Mouse (Mus musculus) right cerebral cortex, postnatal 4 days (tissue): ENCODE measurements around the gene Lrrc27.

Experiments
- DNase-seq: peaks from one replicate; pipeline ENCODE4 v3.0.0-alpha.2; 2022

The Lrrc27 gene

DNA sequence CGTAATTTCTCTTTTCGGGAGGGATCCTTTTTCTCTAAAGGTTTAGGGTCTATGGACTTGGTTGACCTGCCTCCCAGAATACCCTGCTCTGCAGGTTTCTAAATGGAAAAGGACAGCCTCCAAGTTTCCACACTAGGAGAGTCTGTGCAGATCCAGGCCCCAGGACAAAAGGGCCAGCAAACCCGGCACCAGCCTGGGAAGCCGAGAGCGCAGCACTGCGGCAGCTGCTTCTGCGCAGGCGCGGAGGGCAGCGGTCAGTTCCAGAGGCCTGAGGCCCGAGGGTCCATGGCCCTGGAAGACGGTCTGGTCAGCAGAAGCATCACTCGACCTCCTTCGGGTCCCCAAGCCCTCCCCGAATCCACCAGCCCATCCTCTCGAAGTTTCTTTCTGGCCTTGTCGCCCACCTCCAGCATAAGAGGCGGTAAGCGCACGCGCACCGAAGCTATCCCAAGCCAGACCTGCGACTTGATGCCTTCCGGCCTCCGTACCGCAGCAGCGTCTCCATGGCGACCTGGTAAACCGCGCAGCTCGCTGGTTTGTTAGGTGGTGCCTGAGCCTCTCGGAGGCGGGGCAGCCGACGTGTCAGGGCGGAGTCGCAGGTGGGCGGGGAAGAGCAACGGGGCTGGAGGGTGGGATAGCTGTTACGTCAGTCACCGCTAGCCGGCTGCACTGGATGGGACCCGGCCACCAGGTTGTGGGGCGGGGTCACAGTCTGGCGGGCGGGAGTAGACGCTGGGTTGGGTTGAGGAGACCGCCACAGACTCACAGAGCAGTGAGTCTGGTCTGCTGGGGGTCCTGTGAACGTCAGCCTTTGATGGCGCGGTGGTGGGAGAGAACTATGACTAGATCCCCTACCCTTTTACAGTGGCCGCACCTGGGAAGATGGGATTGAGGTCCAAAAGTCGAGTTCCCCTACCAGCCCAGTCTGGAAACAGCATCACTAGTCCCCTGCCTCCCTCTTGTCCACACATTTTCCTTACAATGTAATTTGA is at the start of gene Lrrc27, which contains the start of gene Stk32c:
Gene Lrrc27 (plus strand): TSS at position 235 of the 992 bp plus-strand sequence.
Gene Stk32c (minus strand): TSS at position 554 of the 992 bp plus-strand sequence.
- DNase-seq: peak; percentile 92

DNA sequence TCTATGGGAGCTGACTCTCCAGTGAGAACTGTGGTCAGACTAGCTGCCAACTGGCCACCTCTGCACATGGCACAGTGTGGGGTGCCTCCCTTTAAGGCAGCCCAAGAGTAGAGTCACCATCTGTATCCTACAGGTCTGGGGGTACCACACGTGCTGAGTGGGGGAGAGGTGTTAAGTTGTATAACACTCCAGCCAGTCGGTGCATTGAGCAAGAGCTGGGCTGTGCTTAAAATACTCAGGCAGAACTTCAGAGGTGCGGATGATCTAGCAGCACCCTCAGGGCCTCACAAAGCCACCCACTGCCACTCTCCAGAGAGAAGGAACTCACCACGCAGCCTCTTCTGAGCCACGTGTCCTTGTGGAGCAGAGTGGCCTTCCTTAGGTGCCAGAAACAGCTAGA is 48.4 kb upstream of the Lrrc27 start:
- DNase-seq: no peak

DNA sequence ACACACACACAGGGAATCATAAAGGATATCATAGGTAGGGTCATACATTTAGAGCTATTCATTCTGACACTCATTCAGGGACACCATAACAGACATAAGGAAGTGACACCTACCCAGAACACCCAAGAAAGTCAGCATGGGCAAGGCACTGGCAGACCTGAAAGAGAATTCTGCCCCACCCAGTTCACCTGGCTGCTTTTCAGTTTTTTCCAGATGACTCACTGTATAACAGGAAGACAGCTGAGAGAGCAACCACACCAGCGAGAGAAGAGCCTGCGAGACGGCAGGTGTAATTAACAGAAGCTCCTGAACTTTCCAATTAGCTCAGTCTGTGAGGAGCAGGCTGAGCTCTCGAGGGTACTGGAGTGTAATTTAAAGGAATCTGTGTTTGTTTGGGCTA is 43.6 kb upstream of the Lrrc27 start:
- DNase-seq: no peak

DNA sequence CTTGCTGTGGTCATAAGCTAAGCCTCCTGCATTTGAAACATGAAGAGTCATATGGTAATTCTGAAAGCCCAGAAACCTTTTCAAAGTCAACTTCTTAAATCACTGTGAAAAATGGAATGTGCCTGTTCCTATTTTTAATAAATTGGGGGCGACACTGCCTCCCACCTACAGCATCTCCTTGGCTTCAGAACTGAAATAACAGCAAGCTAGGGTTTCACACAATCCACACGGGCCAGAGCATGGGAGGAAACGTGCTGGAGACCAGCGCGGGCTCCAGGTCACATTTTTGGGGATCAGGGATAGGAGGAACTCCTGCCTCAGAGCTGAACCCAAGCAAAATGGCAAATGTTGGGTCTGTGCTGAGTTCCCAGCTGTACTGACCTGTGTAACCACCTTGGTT is 33.5 kb upstream of the Lrrc27 start:
- no peak for DNase-seq

DNA sequence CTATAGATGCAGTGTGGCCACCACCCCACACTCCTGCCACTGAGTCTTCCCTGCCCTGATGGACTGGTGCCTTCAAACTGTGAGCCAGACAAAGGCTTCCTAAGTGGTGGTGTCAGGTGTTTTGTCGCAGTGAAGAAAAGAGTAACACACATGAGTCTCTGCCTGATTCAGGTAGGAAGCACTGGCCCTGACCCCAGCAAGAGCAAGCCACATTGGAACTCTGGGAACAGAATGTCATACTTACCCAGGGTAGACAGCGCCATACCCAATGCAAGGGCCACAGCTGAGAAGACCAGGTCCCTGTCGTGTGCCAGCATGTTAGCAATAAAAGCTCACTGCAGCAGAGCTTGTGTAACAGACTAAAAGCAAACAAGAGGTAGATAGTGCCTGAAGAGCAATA is 32.7 kb upstream of the Lrrc27 start:
- no peak for DNase-seq

DNA sequence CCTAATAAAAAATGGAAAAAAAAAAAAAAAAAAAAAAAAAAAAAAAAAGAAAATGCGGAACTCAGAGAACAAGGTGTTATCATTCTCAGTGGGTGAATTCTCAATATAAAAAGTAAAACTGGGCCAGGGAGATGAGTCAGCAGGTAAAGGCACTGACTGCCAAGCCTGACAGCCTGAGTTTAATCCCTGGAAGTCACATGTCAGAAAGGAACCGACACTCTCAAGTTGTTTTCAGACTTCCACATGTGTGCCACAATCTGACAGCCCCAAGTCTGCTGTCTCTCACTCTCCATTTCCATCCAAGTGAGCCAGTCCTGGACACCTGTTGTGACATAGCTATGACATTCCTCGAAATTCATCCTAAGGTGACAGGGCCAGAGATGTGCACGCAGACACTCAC is 28.4 kb upstream of the Lrrc27 start:
- DNase-seq: no peak

DNA sequence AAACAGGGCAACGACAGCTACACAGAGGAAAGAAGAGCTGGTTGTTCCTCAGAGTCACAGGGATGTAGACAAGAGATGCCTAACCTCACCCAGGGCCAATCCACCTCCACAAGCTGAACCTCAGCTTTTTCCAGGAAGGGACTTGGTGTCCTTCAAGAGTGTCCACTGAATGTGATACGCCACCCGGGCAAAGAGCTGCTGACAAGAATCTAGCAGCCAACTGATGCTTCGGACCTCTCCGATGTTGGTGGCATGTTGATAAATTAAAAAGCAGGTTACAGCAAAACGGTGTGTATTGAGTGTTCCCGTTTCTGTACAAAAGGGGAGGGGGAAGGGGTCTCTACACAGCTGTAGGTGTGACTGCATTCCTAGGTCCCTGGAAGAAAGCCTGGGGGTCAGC is 27.9 kb upstream of the Lrrc27 start:
- no peak for DNase-seq

DNA sequence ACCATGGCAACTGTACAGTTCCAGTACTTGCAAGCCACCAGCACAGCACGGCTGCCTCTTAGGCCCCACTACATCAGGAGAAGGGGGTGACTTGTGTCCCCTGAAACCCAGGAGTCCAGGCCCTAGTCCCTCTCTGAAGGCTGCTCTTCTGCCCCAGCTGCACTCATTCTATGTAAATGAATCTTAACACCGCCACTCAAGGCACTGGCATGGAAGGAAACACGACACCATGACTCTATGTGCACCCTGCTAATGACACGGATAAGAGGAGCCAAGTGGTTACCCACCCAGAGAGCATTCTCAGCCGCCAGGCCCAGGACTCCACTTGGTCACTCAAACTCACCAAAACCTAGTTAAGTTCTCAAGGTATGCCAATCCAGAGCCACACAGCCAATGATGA is 26.8 kb upstream of the Lrrc27 start:
- DNase-seq: no peak

DNA sequence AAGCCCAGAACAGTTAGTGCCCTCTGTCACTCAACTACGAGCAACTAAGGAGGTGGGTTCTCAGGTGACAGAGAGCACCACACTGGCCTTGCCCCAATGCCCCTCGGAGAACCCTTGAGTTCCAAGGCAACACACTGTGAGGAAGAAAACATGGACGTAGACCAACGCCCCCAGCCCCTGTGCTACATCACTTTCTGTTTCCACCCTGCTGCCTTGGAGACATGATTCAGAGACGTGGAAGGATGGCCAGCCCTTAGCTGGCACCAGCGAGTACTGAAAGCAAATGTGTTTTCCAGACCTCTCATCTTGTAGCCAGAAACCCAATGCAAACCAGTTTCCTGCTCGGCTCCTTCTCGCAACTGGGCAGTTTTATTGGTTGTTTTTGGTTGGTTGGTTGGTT is 26.4 kb upstream of the Lrrc27 start:
- DNase-seq: no peak

DNA sequence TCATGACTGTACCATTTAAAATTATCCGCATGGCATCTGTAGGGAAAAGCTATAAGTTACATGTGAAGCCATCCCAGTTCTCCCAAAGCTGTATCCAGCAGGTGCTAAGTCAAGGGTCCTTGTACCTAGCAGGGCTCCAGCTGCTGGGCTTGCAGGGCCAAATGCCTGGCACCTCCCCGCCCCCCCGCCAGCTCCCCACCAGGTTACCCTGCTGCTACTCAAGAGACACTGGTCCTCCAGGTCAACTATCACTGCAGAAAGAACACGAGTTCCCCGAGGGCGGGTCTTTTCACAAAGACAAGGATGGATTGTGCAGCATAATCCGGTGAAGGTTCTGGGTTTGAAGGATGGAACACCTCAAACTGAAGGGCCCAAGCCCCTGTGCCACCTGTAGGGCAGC is 25.5 kb upstream of the Lrrc27 start:
- DNase-seq: no peak

DNA sequence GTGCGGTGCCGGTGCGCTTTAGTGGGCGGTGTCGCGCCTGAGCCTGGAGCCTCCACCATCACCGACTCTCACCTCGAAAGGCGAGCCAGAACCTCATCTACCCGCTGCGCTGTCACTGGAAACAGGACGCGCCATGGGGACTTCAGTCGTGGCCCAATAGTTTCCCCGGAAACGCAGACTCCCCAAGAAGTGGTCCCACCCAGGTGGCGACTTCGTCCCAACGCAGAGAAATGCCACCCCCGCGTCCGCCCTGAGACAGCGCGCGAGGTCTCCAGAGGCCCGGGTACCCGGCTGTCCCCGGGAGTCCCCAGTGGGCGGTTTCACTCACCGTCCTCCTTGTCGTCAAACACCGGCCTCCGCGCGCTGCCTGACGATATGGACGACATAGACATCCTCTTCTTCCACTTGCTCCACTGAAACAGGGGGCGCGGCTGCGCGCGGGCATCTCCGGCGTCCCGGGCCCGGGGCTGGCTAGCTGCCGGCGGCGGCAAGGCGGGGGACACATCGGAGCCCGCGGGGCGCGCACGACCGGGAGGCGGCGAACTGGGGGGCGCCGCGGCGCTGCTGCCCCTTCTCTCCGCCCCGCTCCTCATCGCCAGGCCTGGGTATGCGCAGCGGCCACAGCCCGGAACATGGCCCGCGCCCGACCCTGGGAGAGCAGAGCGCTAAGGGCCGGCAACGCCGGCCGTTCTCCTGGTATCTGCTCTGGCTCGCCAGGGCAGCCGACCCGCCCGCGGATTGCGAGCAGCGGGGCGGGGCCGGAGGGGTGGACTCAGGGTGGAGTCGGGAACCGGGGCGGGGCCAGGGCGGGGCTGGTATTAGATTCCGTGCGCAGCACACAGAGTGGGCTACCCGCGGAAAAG is 24.8 kb upstream of the Lrrc27 start:
- peak; percentile 70 for DNase-seq

DNA sequence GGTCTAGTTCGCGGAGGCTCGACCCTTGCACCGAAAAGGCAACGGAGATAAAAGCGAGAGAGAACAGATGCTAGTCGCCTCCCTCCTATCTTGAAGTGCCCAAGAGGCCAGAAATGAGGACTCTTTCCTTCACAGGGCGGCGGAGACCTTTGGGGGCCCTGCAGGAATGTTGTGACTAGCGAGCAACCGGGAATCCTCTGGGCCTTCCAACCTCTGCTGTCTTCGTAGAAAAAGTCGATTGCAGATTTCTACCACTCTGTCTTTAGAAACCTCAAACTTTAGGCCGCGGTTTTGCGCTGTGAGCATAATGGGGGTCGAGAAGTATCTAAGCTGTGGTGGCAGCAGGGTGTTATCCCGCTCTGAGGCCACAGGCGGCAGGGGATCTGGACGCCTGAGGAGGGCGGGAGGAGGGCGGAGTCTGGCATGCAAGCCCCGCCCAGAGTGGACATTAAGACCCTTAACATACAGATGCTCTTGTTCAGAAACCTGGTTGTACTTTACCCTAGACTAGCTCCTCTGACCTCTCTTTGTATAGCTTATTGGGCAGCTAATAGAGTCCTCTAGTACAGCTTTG is 24.1 kb upstream of the Lrrc27 start:
- DNase-seq: no peak

DNA sequence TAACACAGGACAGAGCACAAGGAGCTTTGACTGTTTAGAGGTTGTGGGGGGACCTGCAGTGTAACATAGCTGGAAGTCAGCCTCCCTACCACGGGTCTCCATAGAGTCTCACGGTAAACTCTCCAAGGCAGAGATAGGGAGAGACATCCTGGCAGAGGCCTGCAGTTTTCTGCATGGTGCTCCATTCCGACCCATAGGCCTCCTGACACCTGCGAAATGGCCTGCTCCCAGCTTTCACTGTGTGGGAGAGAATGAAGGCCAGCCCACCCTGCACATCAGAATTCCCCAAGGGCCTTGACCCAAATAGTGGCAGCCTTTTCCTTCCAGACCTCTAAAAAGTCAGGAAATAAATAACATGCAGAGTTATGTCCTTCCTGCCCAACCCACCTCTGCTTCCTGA is 22.2 kb upstream of the Lrrc27 start:
- DNase-seq: no peak

DNA sequence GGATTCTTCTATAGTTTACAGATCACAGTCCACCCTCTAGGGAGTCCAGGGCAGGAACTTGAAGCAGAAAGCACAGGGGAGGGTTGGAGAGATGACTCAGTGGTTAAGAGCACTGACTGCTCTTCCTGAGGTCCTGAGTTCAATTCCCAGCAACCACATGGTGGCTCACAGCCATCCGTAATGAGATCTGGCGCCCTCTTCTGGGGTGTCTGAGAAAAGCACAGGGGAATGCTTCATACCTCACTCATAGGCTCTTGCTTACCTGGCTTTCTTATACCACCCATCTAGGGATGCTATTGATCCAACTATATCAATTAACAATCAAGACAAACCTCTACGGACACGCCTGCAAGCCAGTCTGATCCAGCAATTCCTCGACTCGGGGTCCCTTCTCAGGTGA is 21.2 kb upstream of the Lrrc27 start:
- DNase-seq: no peak

DNA sequence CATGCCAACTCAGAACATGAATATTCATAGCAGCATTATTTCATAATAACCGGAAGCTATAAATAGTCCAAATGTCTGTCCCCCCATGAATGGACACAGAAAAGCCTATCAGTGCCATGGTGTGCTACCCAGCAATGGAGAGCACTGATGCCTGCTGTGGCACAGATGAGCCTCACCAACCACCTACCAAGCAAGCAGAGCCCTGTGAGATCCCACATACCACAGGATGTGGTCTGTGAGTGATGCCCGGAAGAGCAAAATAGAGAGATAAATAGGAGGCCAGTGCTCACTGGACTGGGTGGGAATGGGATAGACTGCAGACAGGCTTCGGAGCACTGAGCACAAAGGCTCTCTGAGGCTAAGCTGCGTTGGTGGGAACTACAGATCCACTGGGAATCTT is 15.8 kb upstream of the Lrrc27 start:
- no peak for DNase-seq

DNA sequence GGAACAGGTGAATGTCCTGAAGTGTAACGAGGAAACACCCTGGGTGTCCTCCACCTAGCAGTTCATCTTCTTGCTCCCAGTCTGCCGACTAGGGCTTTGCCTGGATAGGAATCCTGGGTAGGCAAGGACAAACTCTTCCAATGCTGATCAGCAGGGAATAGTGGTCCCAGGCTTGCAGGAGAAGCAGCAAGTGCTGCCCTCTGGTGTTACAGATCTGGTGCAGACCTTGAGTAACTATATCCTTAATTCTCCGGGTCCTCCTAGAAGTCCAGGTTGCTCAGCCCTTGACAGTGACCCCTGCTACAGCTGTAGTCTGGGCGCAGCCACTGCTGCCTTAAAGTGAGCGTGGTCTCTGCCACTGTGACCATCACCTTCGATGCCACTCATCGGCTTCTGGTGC is 12.7 kb upstream of the Lrrc27 start:
- peak; percentile 65 for DNase-seq

DNA sequence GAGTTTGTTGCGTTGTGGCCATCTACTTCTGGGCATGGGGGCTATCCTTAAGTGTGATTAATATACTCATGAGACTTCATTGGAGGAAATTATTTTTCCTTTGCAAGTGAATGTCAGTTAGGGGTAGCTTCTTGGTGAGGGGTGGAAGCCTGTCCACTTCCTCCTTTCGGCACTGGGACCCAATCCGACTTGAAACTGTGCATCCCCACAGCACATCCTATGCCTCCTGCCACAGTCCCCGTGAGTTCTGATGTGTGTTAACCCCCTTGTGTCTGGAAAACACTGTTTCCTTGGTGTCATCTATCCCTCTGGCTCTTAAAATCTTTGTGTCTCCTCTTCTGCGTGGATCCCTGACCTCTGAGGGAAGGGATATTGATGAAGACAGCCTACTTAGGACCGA is 11.6 kb upstream of the Lrrc27 start:
- DNase-seq: no peak

DNA sequence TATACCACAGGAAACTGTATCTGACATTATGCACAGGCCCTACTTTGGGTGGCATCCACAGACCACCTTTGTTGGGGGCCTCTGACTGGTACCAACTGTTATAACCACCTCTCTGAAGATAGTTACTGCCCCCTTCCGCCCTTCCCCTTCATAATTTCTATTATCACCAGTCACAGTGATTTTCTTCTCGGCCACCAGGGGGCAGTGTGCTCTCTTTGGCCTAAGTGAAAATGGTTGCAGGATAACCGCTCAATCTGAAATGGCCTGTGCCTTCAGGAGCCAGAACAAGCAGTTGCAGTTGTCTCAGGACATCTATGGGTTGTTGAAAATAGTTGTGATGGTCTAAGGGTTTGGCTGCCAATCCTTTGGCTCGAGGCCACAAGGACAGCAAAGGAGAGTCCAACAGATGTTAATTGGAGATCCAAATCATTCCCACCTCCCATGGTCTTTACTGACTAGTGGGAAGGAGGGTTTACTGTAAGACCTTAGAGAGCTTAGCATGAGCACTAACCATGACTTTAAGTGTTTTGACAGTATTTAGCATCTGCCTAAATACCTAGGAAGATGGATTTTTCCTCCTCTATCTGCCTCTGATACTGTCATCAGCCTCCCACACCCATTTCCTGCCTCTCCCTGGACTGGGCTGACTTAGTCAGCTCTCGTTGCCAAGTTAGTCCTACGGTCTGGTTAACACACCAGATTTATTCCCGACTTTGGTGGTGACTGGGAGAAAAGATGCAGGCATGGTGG is 4.6 kb upstream of the Lrrc27 start:
- peak; percentile 49 for DNase-seq

DNA sequence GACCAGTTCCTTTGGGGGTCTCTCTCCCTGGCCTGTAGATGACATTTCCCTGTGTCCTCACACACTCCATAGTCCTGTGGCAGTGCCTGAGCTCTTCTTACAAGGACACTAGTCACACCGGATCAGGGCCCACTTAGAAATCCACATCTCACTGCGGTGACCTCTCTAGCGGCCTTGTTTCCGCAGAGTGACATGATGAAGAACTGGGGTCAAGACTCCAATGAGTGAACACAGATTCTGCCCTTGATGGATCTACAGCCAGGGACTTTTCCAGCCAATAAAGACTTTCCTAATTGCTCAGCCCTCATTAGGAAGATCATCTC is 4.1 kb upstream of the Lrrc27 start:
- DNase-seq: no peak

DNA sequence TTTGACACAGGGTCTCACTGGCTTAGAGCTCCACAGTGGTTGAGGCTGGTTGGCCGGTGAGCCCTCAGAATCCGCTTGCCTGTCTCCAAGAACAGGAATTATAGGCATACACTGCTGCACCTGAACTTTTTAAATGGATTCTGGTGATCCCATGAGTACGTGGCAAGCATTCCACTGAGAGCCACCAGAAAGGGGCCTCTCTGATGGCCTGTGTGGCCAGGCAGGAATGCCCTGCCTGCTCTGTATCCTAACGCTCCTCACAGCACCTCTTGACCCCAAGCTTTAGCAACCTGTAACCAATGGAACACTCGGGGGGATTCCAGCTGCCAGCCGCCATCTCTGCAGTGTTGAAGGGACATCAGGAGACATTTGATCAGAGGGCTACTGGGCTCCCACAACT is 1.0 kb upstream of the Lrrc27 start:
- DNase-seq: no peak

DNA sequence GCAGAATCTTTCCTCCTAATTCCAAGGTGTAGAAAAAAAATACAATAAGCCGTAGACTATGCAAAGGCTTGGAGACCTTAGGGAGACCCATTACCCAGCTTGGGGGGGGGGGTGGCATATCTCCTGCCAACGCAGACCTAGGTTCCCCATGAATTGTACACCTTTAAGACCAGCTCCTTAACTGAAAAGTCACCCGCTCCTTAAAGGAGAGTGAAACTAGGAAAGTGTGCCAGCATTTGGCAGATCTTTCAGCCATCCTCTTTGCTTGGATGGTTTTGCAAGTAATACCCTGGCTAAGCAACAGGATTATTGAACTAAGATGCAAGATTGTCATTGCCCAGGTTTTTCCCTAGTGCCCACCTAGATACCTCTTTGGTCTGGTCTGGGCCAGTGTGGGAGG is 963 bp downstream of the Lrrc27 start:
- DNase-seq: no peak

DNA sequence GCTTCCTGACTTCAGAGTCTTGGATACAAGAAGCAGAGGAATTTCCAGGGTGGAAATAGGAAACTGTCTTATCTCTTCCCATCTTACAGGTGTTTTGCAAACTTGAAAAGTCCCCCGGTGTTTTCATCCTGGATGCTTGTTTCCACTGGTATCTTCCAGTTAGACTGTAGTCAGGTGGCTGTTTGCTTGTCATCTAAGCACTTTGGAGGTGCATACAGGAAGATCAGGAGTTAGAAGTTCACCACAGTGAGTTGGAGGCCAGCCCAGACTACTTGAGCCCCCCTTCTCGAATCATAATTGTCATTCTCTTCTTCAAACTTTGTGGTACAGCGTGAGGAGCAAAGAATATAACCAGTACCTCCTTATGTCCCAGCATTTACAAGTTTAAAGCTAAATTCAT is 1.4 kb downstream of the Lrrc27 start:
- DNase-seq: no peak
